Mouse (Mus musculus): ENCODE results near the gene Tma7. TPM values are rescaled to one million over a fixed set of nuclear protein-coding genes. Genes with fewer than 3 reads are reported as not detected.

Tma7 gene
- polyA plus RNA-seq, 1 experiment from 2014 or later: 568 TPM

DNA sequence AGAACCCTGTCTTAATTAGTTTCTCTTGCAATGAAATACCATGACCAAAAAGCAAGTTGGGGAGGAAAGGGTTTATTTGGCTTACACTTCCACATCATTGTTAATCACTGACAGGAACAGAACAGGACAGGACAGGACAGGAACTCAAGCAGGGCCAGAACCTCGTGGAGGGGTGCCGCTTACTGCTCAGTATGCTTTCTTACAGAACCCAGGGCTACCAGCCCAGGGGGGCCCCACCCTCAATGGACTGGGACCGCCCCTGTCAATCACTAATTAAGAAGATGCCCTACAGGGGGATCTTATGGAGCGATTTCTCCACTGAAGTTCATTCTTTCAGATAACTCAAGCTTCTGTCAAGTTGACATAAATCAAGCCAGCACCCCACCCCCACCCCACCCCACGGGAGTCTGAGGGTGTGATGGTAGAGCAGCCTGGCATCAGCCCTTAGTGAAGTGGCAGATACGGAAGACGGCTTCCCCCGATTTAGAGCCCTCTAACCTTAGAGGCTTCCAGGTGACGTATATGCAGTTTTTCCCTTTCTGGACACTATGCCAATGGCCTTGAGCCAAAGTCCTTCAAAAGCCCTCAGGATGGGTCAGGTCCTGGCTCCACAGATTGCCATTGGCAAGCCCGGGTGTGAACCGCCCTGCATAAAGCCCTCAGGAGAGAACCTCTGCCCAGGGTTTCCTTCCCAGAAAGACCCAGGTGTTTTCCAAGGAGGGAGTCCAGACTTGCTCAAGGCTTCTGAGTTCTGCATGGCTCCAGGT is 11.6 kb upstream of the Tma7 start:
- no peak for ATAC-seq (ENCODE audit: extremely low read depth, insufficient number of reproducible peaks, low FRiP score, low TSS enrichment)
- H3K4me1 ChIP-seq: peaks cover 53% of the 10 kb centered on the region
- 15% methylated on average over 11 of the region's 11 CpGs for WGBS

GRCm38 (mm10) chr9:109092799-109093198 is 10.4 kb upstream of the Tma7 start:
- Histone ChIP-seq H3K4me3 (no peak overlapping the region), H3K36me3 (peaks cover 42% of the 10 kb centered on the region), H3K27ac (replicated peaks) (peak overlapping the region; percentile 29), H3K4me2 (no peak overlapping the region), H3K9me3 (no peaks in the 10 kb centered on the region), H3K4me1 (peaks cover 45% of the 10 kb centered on the region), H3K27me3 (replicated peaks) (no peaks in the 10 kb centered on the region), H3K9ac (no peak overlapping the region)
- 66% methylated on average over 6 of the region's 6 CpGs for whole genome bisulfite sequencing
- no peak for ATAC-seq (ENCODE audit: extremely low read depth, insufficient number of reproducible peaks, low FRiP score, low TSS enrichment)

More for the DNA sequence above, 11.6 kb upstream of the Tma7 start:
- H3K9me3 ChIP-seq: no peaks in the 10 kb centered on the region
- no peaks in the 10 kb centered on the region for H3K27me3 ChIP-seq (replicated peaks)
- peaks cover 39% of the 10 kb centered on the region for H3K36me3 ChIP-seq
- peak overlapping the region; percentile 95 for H3K27ac ChIP-seq (replicated peaks)
- H3K9ac ChIP-seq: peak overlapping the region; percentile 89
- peak overlapping the region; percentile 63 for H3K4me3 ChIP-seq
- H3K4me2 ChIP-seq: peak overlapping the region; percentile 85

DNA sequence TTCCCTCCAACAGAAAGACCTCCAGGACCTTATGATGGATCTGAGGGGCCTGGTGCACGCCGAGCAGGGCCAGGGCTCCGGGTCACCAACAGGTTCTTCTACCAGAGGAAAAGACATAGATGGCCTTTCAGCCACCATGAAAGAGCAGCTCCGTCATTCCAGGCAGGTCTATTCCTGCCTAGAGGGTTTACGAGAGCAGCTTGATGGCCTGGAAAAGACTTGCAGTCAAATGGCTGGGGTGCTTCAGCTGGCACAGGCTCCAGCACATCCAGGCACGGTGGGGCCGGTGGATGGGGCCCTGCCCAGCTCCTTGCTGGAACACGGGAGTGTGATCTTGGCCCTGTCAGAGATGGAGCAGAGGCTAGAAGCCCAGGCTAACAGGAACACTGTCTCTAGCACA is 9.4 kb upstream of the Tma7 start:
- no peaks in the 10 kb centered on the region for H3K27me3 ChIP-seq (replicated peaks)
- no peak overlapping the region for H3K4me3 ChIP-seq
- no peak overlapping the region for H3K9ac ChIP-seq
- 83% methylated on average over 8 of the region's 8 CpGs for WGBS
- ATAC-seq (ENCODE audit: extremely low read depth, insufficient number of reproducible peaks, low FRiP score, low TSS enrichment): no peak
- H3K36me3 ChIP-seq: peaks cover 42% of the 10 kb centered on the region
- peaks cover 40% of the 10 kb centered on the region for H3K4me1 ChIP-seq
- H3K9me3 ChIP-seq: no peaks in the 10 kb centered on the region
- H3K4me2 ChIP-seq: no peak overlapping the region
- no peak overlapping the region for H3K27ac ChIP-seq (replicated peaks)

DNA sequence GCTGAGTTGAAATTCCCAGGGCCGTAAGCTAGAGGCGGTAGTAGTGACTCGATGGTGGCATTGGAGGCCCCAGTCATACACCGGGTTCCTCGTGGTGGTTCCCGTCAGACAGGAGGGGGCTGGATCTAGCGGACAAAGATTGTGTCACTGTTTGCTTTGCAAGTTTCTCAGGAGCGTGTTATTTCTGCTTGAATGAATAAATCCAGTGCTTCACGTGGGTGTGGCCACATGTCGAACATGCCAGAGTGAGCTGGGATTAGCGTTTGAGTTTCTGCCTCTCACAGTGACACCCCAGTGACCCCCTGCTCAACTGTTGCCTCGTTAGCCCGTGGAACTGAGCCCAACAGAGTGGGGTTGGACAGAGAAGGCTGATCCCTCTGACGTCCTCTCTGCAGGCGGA is 8.1 kb upstream of the Tma7 start:
- 74% methylated on average over 15 of the region's 15 CpGs for WGBS
- Histone ChIP-seq H3K4me3 (no peak overlapping the region), H3K4me2 (no peak overlapping the region), H3K9me3 (no peaks in the 10 kb centered on the region), H3K9ac (no peak overlapping the region), H3K36me3 (peaks cover 42% of the 10 kb centered on the region), H3K27me3 (replicated peaks) (no peaks in the 10 kb centered on the region), H3K4me1 (peaks cover 32% of the 10 kb centered on the region), H3K27ac (replicated peaks) (no peak overlapping the region)
- no peak for ATAC-seq (ENCODE audit: extremely low read depth, insufficient number of reproducible peaks, low FRiP score, low TSS enrichment)

DNA sequence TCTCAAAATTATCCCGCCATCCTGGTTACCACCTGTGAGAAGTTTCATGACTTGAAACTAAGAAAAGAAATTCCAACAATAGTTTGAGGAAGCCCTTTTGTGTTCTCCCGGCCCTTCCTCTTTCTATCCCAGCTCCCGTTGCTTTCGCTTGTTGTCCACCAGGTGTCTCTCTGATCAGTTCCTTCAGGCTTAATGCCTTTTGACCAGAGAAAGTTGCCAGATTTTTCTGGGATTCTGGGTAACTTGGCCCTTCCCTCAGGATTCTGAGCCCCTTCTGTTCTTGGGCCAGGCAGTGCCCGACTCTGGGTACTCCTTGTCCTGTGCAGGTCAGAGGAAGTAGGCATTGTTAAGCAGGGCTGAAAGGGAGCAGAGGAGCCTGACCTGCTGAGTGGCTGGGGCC is 5.6 kb upstream of the Tma7 start:
- Histone ChIP-seq H3K4me2 (no peak overlapping the region), H3K9ac (peak overlapping the region; percentile 20)

GRCm38 (mm10) chr9:109084922-109085321 is 2.5 kb upstream of the Tma7 start:
- Histone ChIP-seq H3K4me2 (no peak overlapping the region), H3K4me3 (no peak overlapping the region), H3K27ac (replicated peaks) (no peak overlapping the region), H3K27me3 (replicated peaks) (no peaks in the 10 kb centered on the region), H3K9me3 (no peaks in the 10 kb centered on the region), H3K4me1 (peaks cover 29% of the 10 kb centered on the region), H3K9ac (no peak overlapping the region), H3K36me3 (peaks cover 23% of the 10 kb centered on the region)
- 13% methylated on average over 2 of the region's 2 CpGs for WGBS
- no peak for ATAC-seq (ENCODE audit: extremely low read depth, insufficient number of reproducible peaks, low FRiP score, low TSS enrichment)

More for the DNA sequence above, 5.6 kb upstream of the Tma7 start:
- peaks cover 16% of the 10 kb centered on the region for H3K4me1 ChIP-seq
- no peak overlapping the region for H3K4me3 ChIP-seq
- no peak overlapping the region for H3K27ac ChIP-seq (replicated peaks)
- WGBS: 10% methylated on average over 5 of the region's 5 CpGs
- no peak for ATAC-seq (ENCODE audit: extremely low read depth, insufficient number of reproducible peaks, low FRiP score, low TSS enrichment)
- H3K36me3 ChIP-seq: peaks cover 42% of the 10 kb centered on the region
- no peaks in the 10 kb centered on the region for H3K27me3 ChIP-seq (replicated peaks)
- H3K9me3 ChIP-seq: no peaks in the 10 kb centered on the region

- H3K27me3 ChIP-seq (replicated peaks): no peaks in the 10 kb centered on the region
- H3K36me3 ChIP-seq: peaks cover 30% of the 10 kb centered on the region
- peak overlapping the region; percentile 89 for H3K4me3 ChIP-seq
- peak overlapping the region; percentile 96 for H3K9ac ChIP-seq
- H3K4me1 ChIP-seq: peaks cover 20% of the 10 kb centered on the region
- H3K4me2 ChIP-seq: peak overlapping the region; percentile 90
- ATAC-seq (ENCODE audit: extremely low read depth, insufficient number of reproducible peaks, low FRiP score, low TSS enrichment): no peak
- H3K9me3 ChIP-seq: no peaks in the 10 kb centered on the region
- peak overlapping the region; percentile 82 for H3K27ac ChIP-seq (replicated peaks)
- 3% methylated on average over 11 of the region's 11 CpGs for WGBS
These were observed 651 bp downstream of the Tma7 start for GRCm38 (mm10) chr9:109081749-109082123.

DNA sequence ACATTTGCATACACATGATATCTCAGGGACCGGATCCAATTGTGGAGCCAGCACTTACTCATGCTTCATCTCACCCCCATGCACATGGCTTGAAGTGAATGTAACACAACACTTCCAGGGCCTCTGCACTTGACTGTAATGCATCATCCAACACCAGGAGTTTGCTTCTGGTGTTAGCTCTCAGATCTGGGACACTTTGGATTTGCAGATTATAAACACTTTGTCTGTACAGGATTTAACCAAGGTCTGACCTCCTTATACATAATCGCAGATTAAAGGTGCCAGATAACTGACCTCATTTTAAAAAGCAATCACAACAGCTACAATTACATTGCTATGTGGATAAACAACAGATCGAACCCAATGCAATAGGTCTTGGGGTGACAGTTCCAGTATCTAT is 1.9 kb downstream of the Tma7 start:
- Histone ChIP-seq H3K27ac (replicated peaks) (no peak overlapping the region), H3K9me3 (no peaks in the 10 kb centered on the region), H3K4me3 (peak overlapping the region; percentile 8; the same call in 1 of the 2 replicates), H3K4me2 (peak overlapping the region; percentile 90), H3K27me3 (replicated peaks) (no peaks in the 10 kb centered on the region), H3K36me3 (peaks cover 30% of the 10 kb centered on the region), H3K4me1 (peaks cover 20% of the 10 kb centered on the region), H3K9ac (no peak overlapping the region)
- no peak for ATAC-seq (ENCODE audit: extremely low read depth, insufficient number of reproducible peaks, low FRiP score, low TSS enrichment)
- 85% methylated on average over 3 of the region's 3 CpGs for WGBS

GRCm38 (mm10) chr9:109073661-109074573 is 8.5 kb downstream of the Tma7 start, which contains the start of gene Atrip:
Atrip (minus strand) TSS chr9:109074124.
- Histone ChIP-seq H3K36me3 (peaks cover 41% of the 10 kb centered on the region), H3K27ac (replicated peaks) (peak within 1 kb of the TSS; percentile 68), H3K9me3 (no peaks in the 10 kb centered on the region), H3K4me3 (peak within 1 kb of the TSS; percentile 88), H3K4me1 (peaks cover 26% of the 10 kb centered on the region), H3K9ac (peak within 1 kb of the TSS; percentile 97), H3K4me2 (peak within 1 kb of the TSS; percentile 93), H3K27me3 (replicated peaks) (no peaks in the 10 kb centered on the region)
- peak; percentile 95 for ATAC-seq (ENCODE audit: extremely low read depth, insufficient number of reproducible peaks, low FRiP score, low TSS enrichment)
- under 1% methylated on average over 57 of the region's 57 CpGs for WGBS

- Histone ChIP-seq H3K27ac (replicated peaks) (no peak overlapping the region), H3K9me3 (no peaks in the 10 kb centered on the region), H3K4me3 (no peak overlapping the region), H3K27me3 (replicated peaks) (no peaks in the 10 kb centered on the region), H3K4me2 (no peak overlapping the region), H3K4me1 (peaks cover 14% of the 10 kb centered on the region), H3K36me3 (peaks cover 86% of the 10 kb centered on the region), H3K9ac (no peak overlapping the region)
- WGBS: 90% methylated on average over 3 of the region's 3 CpGs
- ATAC-seq (ENCODE audit: extremely low read depth, insufficient number of reproducible peaks, low FRiP score, low TSS enrichment): no peak
These were observed 14.2 kb downstream of the Tma7 start for GRCm38 (mm10) chr9:109068095-109068735.

DNA sequence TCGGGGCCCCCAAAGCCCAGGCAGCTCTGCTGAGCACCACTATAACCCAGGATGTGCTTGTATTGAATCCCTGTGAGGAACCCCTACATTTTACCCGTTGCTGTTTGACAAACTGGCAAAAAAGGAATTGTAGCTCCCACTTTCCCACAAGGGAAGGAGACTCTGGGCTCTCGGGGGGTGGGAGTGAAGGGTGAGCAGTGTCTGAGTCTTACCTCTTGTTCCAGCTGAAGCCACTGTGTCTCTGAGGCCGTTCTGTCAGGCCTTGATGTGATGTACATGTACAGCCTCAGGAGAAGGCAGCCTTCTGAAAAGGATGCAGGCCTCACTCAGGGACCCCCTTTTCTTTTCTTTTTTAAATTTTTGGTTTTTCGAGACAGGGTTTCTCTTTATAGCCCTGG is 21.5 kb downstream of the Tma7 start:
- WGBS: 82% methylated on average over 5 of the region's 5 CpGs
- ATAC-seq (ENCODE audit: extremely low read depth, insufficient number of reproducible peaks, low FRiP score, low TSS enrichment): no peak
- Histone ChIP-seq H3K9me3 (no peaks in the 10 kb centered on the region), H3K4me2 (no peak overlapping the region), H3K9ac (no peak overlapping the region), H3K4me3 (no peak overlapping the region), H3K27ac (replicated peaks) (no peak overlapping the region), H3K4me1 (peaks cover 21% of the 10 kb centered on the region), H3K27me3 (replicated peaks) (no peaks in the 10 kb centered on the region), H3K36me3 (peaks cover 85% of the 10 kb centered on the region)

Data from heart, embryonic 13.5 days (tissue).